Mouse (Mus musculus): ENCODE results near the gene Dnali1.

GRCm38 (mm10) chr4:125007460-125007859 lies 58.0 kb downstream of the Dnali1 start:
- TF ChIP-seq POLR2A (IDR thresholded peaks at IDR 0.05; ENCODE audit: borderline replicate concordance, low read depth, low read length) (no peak), CTCF (IDR thresholded peaks at IDR 0.05; ENCODE audit: low read depth, low read length) (no peak)

Data from bone marrow macrophage, adult 2 months (primary cell).